Mouse (Mus musculus) midbrain, embryonic 14.5 days (tissue): ENCODE results near the gene Mael. TPM values are rescaled to one million over a fixed set of nuclear protein-coding genes. Genes with fewer than 3 reads are reported as not detected.
A peak's percentile ranks its signal among the peaks of the same experiment; 100 is the strongest.

Source experiments
- ATAC-seq: fragments of 200-750 bp; cut with Nextera tagmentation; 2 replicates; pipeline ENCODE4 v1.8.0; 2017; ENCODE audit warnings: moderate number of reproducible peaks, moderate library complexity; ENCODE audit not compliant: low FRiP score, low TSS enrichment
- DNase-seq: peaks from one replicate; pipeline ENCODE4 v3.0.0-alpha.2; 2015
- H3K27ac ChIP-seq: fragments of 300-500 bp; sonication (generic); replicated peaks from 2 replicates; pipeline ENCODE4 v1.5.1; 2014; ENCODE audit warnings: mild to moderate bottlenecking, low read depth, low read length, moderate library complexity
- H3K27me3 ChIP-seq: fragments of 300-500 bp; sonication (generic); 2 replicates; pipeline ENCODE4 v1.6.1; 2014; ENCODE audit warnings: low read length, control low read depth, mixed read lengths; ENCODE audit not compliant: control insufficient read depth, insufficient read depth
- H3K36me3 ChIP-seq: fragments of 300-500 bp; sonication (generic); 2 replicates; pipeline ENCODE4 v1.6.1; 2014; ENCODE audit warnings: low read length, control low read depth; ENCODE audit not compliant: control insufficient read depth, insufficient read depth
- H3K4me1 ChIP-seq: fragments of 300-500 bp; sonication (generic); 2 replicates; pipeline ENCODE4 v1.6.1; 2014; ENCODE audit warnings: mild to moderate bottlenecking, antibody characterized with exemption, low read length, control low read depth; ENCODE audit not compliant: control insufficient read depth, insufficient read depth
- H3K4me2 ChIP-seq: fragments of 300-500 bp; sonication (generic); 2 replicates; pipeline ENCODE4 v1.6.1; 2014; ENCODE audit warnings: mild to moderate bottlenecking, low read length, moderate library complexity
- H3K4me3 ChIP-seq: fragments of 300-500 bp; sonication (generic); replicated peaks from 2 replicates; pipeline ENCODE4 v1.5.1; 2014; ENCODE audit warnings: low read depth, low read length
- H3K9ac ChIP-seq: fragments of 300-500 bp; sonication (generic); replicated peaks from 2 replicates; pipeline ENCODE4 v1.6.1; 2014; ENCODE audit warnings: mild to moderate bottlenecking, low read length, moderate library complexity
- H3K9me3 ChIP-seq: fragments of 300-500 bp; sonication (generic); 2 replicates; pipeline ENCODE4 v1.6.1; 2016; ENCODE audit warnings: low read length, control low read depth, mixed read lengths; ENCODE audit not compliant: control insufficient read depth
- WGBS: fragments of 180-500 bp; shearing (Covaris S2); extraction: QIAGEN DNeasy Blood & Tissue Kit; methylation state at CpG from one replicate; pipeline ENCODE4 v1.1.7; 2014; 5-methylcytosine and 5-hydroxymethylcytosine counted together
- polyA plus RNA-seq: library from polyadenylated mRNA; unstranded; fragments of >200 nt; fragmentation: Nextera tagmentation; extraction: Ambion mirVana; gene quantifications from 2 replicates; pipeline ENCODE4 v1.2.1, GENCODE M21; 2014

The Mael gene
- polyA plus RNA-seq, 1 experiment from 2014 or later, result not detected

GRCm38 (mm10) chr1:166165159-166165558, 73.4 kb downstream of the Mael start:
- Histone ChIP-seq H3K9ac (no peak overlapping the region), H3K9me3 (no peaks in the 10 kb centered on the region), H3K27me3 (no peaks in the 10 kb centered on the region), H3K4me1 (no peaks in the 10 kb centered on the region), H3K36me3 (no peaks in the 10 kb centered on the region), H3K27ac (no peak overlapping the region), H3K4me3 (no peak overlapping the region), H3K4me2 (no peak overlapping the region)
- no peak for ATAC-seq
- no peak for DNase-seq
- 94% methylated on average over 9 of the region's 9 CpGs for WGBS

GRCm38 (mm10) chr1:166164580-166164979, 74.0 kb downstream of the Mael start:
- 83% methylated on average over 14 of the region's 14 CpGs for WGBS
- DNase-seq, result no peak

GRCm38 (mm10) chr1:166160569-166161445, 77.7 kb downstream of the Mael start:
- Histone ChIP-seq H3K9me3 (no peaks in the 10 kb centered on the region), H3K36me3 (no peaks in the 10 kb centered on the region), H3K4me3 (no peak overlapping the region), H3K9ac (0 out of 2 replicates have a peak overlapping the region, but pooled peaks have one; percentile 34), H3K27me3 (peaks cover 3% of the 10 kb centered on the region; the same call in 1 of the 2 replicates), H3K4me1 (no peaks in the 10 kb centered on the region), H3K27ac (no peak overlapping the region), H3K4me2 (peak overlapping the region; percentile 48)
- WGBS, result 15% methylated on average over 24 of the region's 24 CpGs
- DNase-seq, result peak; percentile 93
- ATAC-seq, result peak; percentile 69

More at GRCm38 (mm10) chr1:166164580-166164979, 74.0 kb downstream of the Mael start:
- Histone ChIP-seq H3K36me3 (no peaks in the 10 kb centered on the region), H3K27ac (no peak overlapping the region), H3K9me3 (no peaks in the 10 kb centered on the region), H3K27me3 (no peaks in the 10 kb centered on the region), H3K4me1 (no peaks in the 10 kb centered on the region), H3K9ac (no peak overlapping the region), H3K4me3 (no peak overlapping the region), H3K4me2 (no peak overlapping the region)
- ATAC-seq, result no peak

GRCm38 (mm10) chr1:166160111-166160510, 78.4 kb downstream of the Mael start:
- no peak for DNase-seq

DNA sequence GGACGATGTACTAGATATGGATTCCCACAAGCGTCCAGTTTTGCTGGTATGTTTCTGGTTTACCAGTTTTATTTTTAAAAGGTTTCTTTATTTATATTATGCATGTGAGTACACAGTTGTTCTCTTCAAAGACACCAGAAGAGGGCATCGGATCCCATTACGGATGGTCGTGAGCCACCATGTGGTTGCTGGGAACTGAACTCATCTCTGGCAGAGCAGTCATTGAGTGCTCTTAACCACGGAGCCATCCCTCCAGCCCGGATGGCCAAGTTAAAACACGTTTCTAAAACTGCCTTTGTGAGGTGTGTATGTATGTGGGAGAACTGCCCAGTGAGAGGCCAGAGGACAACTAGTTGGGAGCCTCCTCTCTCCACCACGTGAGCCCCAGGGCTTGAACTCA, 79.9 kb downstream of the Mael start:
- no peaks in the 10 kb centered on the region for H3K36me3 ChIP-seq
- H3K27me3 ChIP-seq, result peaks cover 16% of the 10 kb centered on the region; the same call in 1 of the 2 replicates
- ATAC-seq (no peak), DNase-seq (no peak)
- H3K4me2 ChIP-seq, result no peak overlapping the region
- H3K4me1 ChIP-seq, result no peaks in the 10 kb centered on the region
- H3K27ac ChIP-seq, result no peak overlapping the region
- no peak overlapping the region for H3K4me3 ChIP-seq
- 69% methylated on average over 9 of the region's 9 CpGs for WGBS
- no peak overlapping the region for H3K9ac ChIP-seq
- no peaks in the 10 kb centered on the region for H3K9me3 ChIP-seq

More at GRCm38 (mm10) chr1:166160111-166160510, 78.4 kb downstream of the Mael start:
- H3K4me3 ChIP-seq, result no peak overlapping the region
- H3K4me1 ChIP-seq, result no peaks in the 10 kb centered on the region
- no peaks in the 10 kb centered on the region for H3K9me3 ChIP-seq
- H3K27ac ChIP-seq, result no peak overlapping the region
- no peak for ATAC-seq
- WGBS, result 58% methylated on average over 5 of the region's 5 CpGs
- no peaks in the 10 kb centered on the region for H3K36me3 ChIP-seq
- peaks cover 8% of the 10 kb centered on the region; the same call in 1 of the 2 replicates for H3K27me3 ChIP-seq
- H3K4me2 ChIP-seq, result peak overlapping the region; percentile 48
- no peak overlapping the region for H3K9ac ChIP-seq

DNA sequence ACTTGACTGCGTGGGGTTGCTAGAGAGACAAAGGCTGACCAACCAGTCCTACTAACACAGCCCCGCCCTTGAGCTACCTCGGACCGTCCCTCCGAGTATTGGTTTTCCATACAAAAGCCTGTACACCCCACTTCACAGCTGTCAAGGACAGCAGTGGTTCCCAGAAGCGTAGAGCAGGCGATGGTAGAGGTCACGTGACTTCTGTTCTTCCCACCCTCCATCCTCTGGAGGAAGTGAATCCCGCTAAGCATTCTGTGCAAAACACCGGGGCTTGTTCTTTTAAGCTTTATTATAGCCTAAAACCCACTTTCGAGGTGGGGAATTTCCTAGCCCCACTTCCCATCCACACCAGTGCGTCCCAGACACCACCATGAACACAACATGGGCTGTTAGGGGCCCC, 80.8 kb downstream of the Mael start:
- no peak overlapping the region for H3K9ac ChIP-seq
- peaks cover 16% of the 10 kb centered on the region; the same call in 1 of the 2 replicates for H3K27me3 ChIP-seq
- WGBS, result 86% methylated on average over 12 of the region's 12 CpGs
- no peaks in the 10 kb centered on the region for H3K4me1 ChIP-seq
- H3K4me2 ChIP-seq, result no peak overlapping the region
- H3K4me3 ChIP-seq, result no peak overlapping the region
- DNase-seq, result no peak
- no peaks in the 10 kb centered on the region for H3K9me3 ChIP-seq
- H3K36me3 ChIP-seq, result no peaks in the 10 kb centered on the region
- no peak overlapping the region for H3K27ac ChIP-seq
- ATAC-seq, result no peak

DNA sequence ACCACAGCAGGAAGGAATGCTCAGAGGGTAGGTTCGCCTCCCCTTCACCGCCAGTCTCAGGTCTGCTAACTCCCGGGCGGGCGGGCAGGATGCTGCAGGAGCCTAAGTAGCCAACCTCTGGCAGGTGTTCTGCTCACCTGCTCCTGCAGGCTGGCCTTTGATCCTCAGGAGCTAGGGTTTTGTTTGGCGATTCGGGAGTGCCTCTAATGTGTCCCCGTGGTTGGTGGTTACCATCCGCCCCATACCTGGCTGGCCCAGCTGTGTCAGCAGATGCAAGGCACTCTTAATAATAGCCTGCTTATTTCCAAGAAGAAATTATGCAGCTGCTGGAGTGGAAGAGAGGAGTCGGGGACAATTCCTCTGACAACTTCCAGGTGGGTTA, 83.4 kb downstream of the Mael start:
- Histone ChIP-seq H3K4me1 (no peaks in the 10 kb centered on the region), H3K9ac (no peak overlapping the region), H3K4me2 (no peak overlapping the region), H3K27ac (no peak overlapping the region), H3K9me3 (no peaks in the 10 kb centered on the region), H3K36me3 (no peaks in the 10 kb centered on the region), H3K4me3 (no peak overlapping the region), H3K27me3 (peaks cover 16% of the 10 kb centered on the region; the same call in 1 of the 2 replicates)
- ATAC-seq (no peak), DNase-seq (no peak)
- 66% methylated on average over 10 of the region's 10 CpGs for WGBS

DNA sequence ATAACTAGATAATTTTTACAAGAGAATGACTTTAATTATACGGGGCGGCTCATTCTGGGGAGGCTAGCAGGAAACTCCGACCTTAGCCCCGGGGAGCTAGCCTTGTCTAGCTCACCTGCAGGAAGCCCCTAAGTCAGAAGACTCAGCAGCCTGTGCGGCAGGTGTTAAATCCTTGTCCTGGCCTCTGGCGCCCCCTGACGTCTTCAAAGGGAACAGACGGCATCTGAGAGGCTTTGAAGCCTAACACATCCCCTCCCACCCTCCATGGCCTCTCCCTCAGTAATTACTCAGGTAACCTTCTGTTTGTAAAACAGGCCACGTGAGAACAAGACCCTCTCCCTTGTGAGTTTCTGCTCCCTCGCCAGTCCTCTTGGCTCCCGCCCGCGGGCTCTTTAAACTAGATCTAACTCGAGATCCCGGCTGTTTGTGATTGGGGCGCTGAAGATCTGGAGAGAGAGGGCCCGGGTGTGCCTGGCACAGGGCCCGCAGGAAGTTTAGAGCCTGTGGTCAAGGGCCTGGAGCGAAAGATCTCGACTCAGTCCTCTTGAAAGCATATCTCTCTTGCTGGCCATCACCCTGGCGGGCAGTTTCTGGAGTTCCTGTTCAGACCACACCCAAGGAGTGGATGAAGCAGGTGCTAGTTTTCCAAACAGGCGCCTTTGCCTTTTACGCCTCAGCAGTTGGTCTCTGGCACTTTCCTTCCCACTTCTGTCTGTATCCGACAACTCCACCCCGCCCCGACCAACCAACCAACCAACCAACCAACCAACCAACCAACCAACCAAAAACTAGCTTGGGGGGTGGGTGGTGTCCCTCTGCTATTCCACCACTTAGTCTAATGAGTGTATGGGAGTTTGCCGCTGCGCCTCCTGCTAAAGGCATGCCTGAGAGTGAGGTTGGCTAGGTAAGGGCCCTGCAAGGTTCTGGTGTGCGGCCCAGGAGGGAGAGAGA, 84.1 kb downstream of the Mael start:
- H3K9me3 ChIP-seq, result no peaks in the 10 kb centered on the region
- no peak overlapping the region for H3K27ac ChIP-seq
- no peak overlapping the region for H3K9ac ChIP-seq
- peaks cover 16% of the 10 kb centered on the region; the same call in 1 of the 2 replicates for H3K27me3 ChIP-seq
- ATAC-seq, result peak; percentile 40; the same call in 1 of the 2 replicates
- WGBS, result 21% methylated on average over 29 of the region's 29 CpGs
- H3K4me1 ChIP-seq, result no peaks in the 10 kb centered on the region
- H3K4me2 ChIP-seq, result peak overlapping the region; percentile 19
- peak; percentile 90 for DNase-seq
- no peaks in the 10 kb centered on the region for H3K36me3 ChIP-seq
- H3K4me3 ChIP-seq, result no peak overlapping the region
